Mouse (Mus musculus) midbrain, postnatal 0 days (tissue): ENCODE measurements at regions not wholly inside any gene's neighbourhood (a gene's known extent, or its start where the extent isn't known, plus 50 kb on each side); places are given as distances from the start of the nearest gene placed in this dataset.

Source experiments
- ATAC-seq: fragments of 200-750 bp; cut with Nextera tagmentation; 2 replicates; pipeline ENCODE4 v1.8.0; 2017; ENCODE audit warnings: moderate number of reproducible peaks, mild to moderate bottlenecking, moderate TSS enrichment, moderate library complexity; ENCODE audit not compliant: low FRiP score
- DNase-seq: peaks from one replicate; pipeline ENCODE4 v3.0.0-alpha.2; 2015; ENCODE audit warnings: low spot score
- H3K27ac ChIP-seq: fragments of 300-500 bp; sonication (generic); 2 replicates; pipeline ENCODE4 v1.5.1; 2014; ENCODE audit warnings: low read depth, mild to moderate bottlenecking, low read length, mixed read lengths
- H3K27me3 ChIP-seq: fragments of 300-500 bp; sonication (generic); 2 replicates; pipeline ENCODE4 v1.6.1; 2014; ENCODE audit warnings: low read length, control low read depth, mixed read lengths; ENCODE audit not compliant: insufficient read depth
- H3K36me3 ChIP-seq: fragments of 300-500 bp; sonication (generic); 2 replicates; pipeline ENCODE4 v1.6.1; 2014; ENCODE audit warnings: low read length, control low read depth, mixed read lengths; ENCODE audit not compliant: insufficient read depth
- H3K4me1 ChIP-seq: fragments of 300-500 bp; sonication (generic); 2 replicates; pipeline ENCODE4 v1.6.1; 2014; ENCODE audit warnings: mild to moderate bottlenecking, control low read depth, antibody characterized with exemption, low read length, mixed read lengths; ENCODE audit not compliant: insufficient read depth
- H3K4me2 ChIP-seq: fragments of 300-500 bp; sonication (generic); 2 replicates; pipeline ENCODE4 v1.6.1; 2014; ENCODE audit warnings: low read depth, mild to moderate bottlenecking, low read length, mixed read lengths; ENCODE audit not compliant: poor library complexity, severe bottlenecking
- H3K4me3 ChIP-seq: fragments of 300-500 bp; sonication (generic); 2 replicates; pipeline ENCODE4 v1.5.1; 2014; ENCODE audit warnings: low read depth, mild to moderate bottlenecking, low read length, moderate library complexity
- H3K9ac ChIP-seq: fragments of 300-500 bp; sonication (generic); replicated peaks from 2 replicates; pipeline ENCODE4 v1.6.1; 2014; ENCODE audit warnings: mild to moderate bottlenecking, low read length, moderate library complexity, mixed read lengths; ENCODE audit not compliant: poor library complexity, severe bottlenecking
- H3K9me3 ChIP-seq: fragments of 300-500 bp; sonication (generic); 2 replicates; pipeline ENCODE4 v1.6.1; 2016; ENCODE audit warnings: low read length, control low read depth
- CTCF ChIP-seq: IDR thresholded peaks from 2 replicates; pipeline ENCODE4 v1.5.1; 2016; ENCODE audit warnings: antibody characterized with exemption, mild to moderate bottlenecking
- WGBS: fragments of 180-500 bp; shearing (Covaris S2); extraction: QIAGEN DNeasy Blood & Tissue Kit; methylation state at CpG from one replicate; pipeline ENCODE4 v1.1.7; 2014; 5-methylcytosine and 5-hydroxymethylcytosine counted together

GRCm38 (mm10) chr5:102333894-102334293 lies 147.3 kb upstream of the Arhgap24 start:
- 38% methylated on average over 5 of the region's 5 CpGs for WGBS
- TF ChIP-seq CTCF, result no peak
- H3K4me3 ChIP-seq, result no peak overlapping the region
- no peak overlapping the region for H3K9ac ChIP-seq
- H3K27me3 ChIP-seq, result no peaks in the 10 kb centered on the region
- ATAC-seq (peak; percentile 31; the same call in 1 of the 2 replicates), DNase-seq (peak; percentile 10)
- no peaks in the 10 kb centered on the region for H3K36me3 ChIP-seq
- H3K4me1 ChIP-seq, result 0 out of 2 replicates have a peak, but pooled peaks cover 2% of the 10 kb centered on the region
- H3K9me3 ChIP-seq, result no peaks in the 10 kb centered on the region
- no peak overlapping the region for H3K4me2 ChIP-seq
- H3K27ac ChIP-seq, result no peak overlapping the region

DNA sequence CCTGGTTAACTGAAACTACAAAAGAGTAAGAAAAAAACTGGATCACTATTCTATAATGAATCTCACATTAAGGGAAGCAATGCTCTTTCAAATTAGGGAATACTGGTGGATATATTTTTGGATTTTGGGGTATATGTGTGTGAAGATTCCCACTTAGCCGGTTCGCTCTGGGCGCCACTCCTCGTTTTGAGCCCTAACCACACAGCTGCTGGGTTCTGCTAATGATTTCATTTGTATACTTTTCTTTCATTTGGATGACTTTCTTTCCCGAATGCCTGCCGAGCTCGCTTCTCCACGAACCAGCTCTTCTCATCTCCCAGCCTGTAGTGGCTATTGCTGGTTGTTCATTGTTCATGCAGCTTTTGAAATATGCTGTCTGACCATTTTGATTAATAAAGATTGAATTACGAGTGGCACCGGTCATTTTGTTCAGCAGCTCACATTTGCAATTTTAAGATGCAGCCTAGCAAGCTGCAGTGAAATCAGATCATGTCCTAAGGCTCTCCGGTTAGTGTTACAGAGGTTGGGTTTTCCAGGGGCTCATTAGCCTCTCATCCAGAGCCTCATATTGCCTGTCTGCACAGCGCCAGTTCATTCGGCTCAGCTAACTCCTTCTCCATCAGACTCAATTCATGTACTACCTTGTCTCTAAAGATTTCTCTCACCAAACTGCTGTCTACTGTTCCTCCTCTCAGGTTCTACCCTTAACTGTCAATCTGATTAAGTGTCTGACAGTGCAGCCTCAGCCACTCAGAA lies 146.6 kb upstream of the Arhgap24 start:
- Histone ChIP-seq H3K27ac (0 out of 2 replicates have a peak overlapping the region, but pooled peaks have one; percentile 51), H3K4me2 (no peak overlapping the region; the same call in 1 of the 2 replicates), H3K36me3 (no peaks in the 10 kb centered on the region), H3K9ac (no peak overlapping the region), H3K4me3 (no peak overlapping the region), H3K4me1 (0 out of 2 replicates have a peak, but pooled peaks cover 2% of the 10 kb centered on the region), H3K9me3 (no peaks in the 10 kb centered on the region), H3K27me3 (no peaks in the 10 kb centered on the region)
- TF ChIP-seq CTCF, result no peak
- DNase-seq (peak; percentile 5), ATAC-seq (peak; percentile 56; the same call in 1 of the 2 replicates)
- WGBS, result 40% methylated on average over 13 of the region's 13 CpGs

DNA sequence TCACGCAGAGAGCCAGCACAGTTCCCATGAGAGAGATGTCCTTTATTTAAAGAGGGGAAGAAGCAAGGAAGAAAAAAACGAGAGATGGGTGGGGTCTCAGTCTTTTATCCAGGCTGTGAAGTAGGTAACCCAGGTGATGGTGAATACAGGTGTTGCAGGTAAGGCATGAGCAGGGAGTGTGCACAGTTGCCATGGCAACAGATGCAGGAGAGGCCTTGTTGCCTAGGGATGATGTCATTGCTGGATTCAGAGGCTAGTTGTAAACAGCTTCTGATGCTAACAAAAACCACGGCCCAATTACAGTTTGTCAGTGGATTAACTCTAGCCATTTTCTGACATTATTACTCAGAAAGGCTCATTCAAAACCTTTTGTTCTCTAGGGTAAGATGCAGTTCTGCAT lies 114.7 kb upstream of the Arhgap24 start:
- peak; percentile 70; the same call in 1 of the 2 replicates for ATAC-seq
- whole genome bisulfite sequencing, result 52% methylated on average over 3 of the region's 3 CpGs

DNA sequence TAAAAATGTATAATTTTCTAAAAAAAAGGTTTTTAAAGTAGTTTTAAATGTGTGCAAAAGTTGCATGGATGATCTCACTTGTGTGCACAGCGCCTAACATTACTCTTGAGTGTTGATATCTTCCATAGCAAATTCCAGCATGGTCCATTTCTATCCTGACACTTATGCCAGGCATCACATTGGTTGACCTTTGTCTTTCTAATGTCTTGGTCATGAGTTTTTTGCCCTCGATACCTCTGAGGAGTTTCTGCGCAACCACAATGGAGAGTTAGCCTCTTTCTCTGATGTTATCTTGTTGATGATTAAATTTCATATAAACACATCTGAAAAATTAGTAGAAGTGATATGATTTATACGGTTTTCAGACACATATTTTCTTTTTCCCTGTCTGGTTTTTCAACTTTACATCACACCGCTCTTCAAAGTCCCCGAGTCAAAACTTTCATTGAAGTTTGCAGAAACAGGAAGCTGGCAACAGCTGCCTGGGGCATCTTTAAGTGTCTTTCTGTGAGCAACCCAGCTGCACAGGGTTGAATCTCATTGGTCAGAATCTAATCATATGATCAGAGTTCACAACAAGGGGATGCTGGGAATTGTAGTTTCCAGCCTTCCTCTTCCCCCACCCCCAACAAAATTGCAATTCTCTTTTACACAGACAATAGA lies 107.8 kb upstream of the Arhgap24 start:
- 73% methylated on average over 6 of the region's 6 CpGs for WGBS
- ATAC-seq, result peak; percentile 89

More for the DNA sequence above, 114.7 kb upstream of the Arhgap24 start:
- H3K36me3 ChIP-seq, result no peaks in the 10 kb centered on the region
- H3K4me2 ChIP-seq, result no peak overlapping the region
- peak; percentile 78 for DNase-seq
- 0 out of 2 replicates have a peak, but pooled peaks cover 2% of the 10 kb centered on the region for H3K4me1 ChIP-seq
- TF ChIP-seq CTCF, result no peak
- H3K9ac ChIP-seq, result no peak overlapping the region
- H3K27ac ChIP-seq, result peak overlapping the region; percentile 43; the same call in 1 of the 2 replicates
- no peaks in the 10 kb centered on the region for H3K9me3 ChIP-seq
- no peaks in the 10 kb centered on the region for H3K27me3 ChIP-seq
- no peak overlapping the region for H3K4me3 ChIP-seq

DNA sequence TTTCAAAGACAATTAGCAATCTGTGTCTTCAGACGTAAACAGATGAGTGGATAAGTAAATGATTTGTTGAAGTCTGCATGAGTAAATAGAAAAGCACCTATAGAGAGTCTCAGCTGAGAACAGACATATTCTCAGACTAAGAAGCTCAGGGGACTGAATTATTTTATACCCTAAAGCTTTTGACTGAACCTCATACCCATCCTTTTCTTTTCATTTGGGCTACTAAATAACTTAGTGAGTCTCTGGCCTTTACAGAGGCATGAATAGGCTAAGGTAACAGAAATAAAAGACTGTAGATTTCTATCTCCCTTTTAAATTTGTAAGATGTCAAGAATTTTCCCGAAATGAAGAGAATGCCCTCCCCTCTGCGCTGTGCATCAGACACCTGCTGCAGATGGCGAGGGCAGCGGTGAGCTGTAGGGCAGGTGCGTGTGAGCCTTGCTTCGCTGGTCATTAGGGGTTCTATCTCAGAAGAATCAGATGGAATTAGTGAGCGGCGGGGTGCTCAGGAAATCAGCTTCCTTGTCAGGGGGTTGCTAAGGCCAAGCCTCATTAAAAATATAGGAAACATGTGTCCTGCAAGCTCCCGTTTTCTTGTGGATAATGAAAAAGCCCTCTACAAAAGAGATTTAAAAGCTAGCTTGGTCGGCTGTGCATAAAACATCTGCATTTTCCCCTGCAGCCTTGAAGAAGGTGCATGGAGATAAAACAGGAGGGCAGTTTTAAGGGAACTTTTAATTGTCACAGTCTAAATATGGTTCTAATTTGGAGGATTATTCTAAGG lies 107.0 kb upstream of the Arhgap24 start:
- no peak for TF ChIP-seq CTCF
- ATAC-seq (peak; percentile 55), DNase-seq (no peak)
- Histone ChIP-seq H3K4me1 (no peaks in the 10 kb centered on the region), H3K27ac (peak overlapping the region; percentile 0; the same call in 1 of the 2 replicates), H3K4me2 (no peak overlapping the region), H3K9me3 (no peaks in the 10 kb centered on the region), H3K9ac (no peak overlapping the region), H3K36me3 (no peaks in the 10 kb centered on the region), H3K4me3 (no peak overlapping the region), H3K27me3 (no peaks in the 10 kb centered on the region)
- 42% methylated on average over 11 of the region's 11 CpGs for WGBS

More for the DNA sequence above, 107.8 kb upstream of the Arhgap24 start:
- H3K9me3 ChIP-seq, result no peaks in the 10 kb centered on the region
- DNase-seq, result peak; percentile 75
- H3K4me2 ChIP-seq, result no peak overlapping the region
- no peak for TF ChIP-seq CTCF
- no peak overlapping the region for H3K4me3 ChIP-seq
- no peaks in the 10 kb centered on the region for H3K36me3 ChIP-seq
- H3K9ac ChIP-seq, result no peak overlapping the region
- H3K27ac ChIP-seq, result no peak overlapping the region
- H3K4me1 ChIP-seq, result no peaks in the 10 kb centered on the region
- H3K27me3 ChIP-seq, result no peaks in the 10 kb centered on the region
